Mouse (Mus musculus) heart, adult 9 months (tissue): ENCODE results near the gene Cpt2.

Experiments used
- DNase-seq, 2 experiments: peaks; one replicate each; pipeline ENCODE4 v3.0.0; 2022; ENCODE audit warnings: low spot score in 2 of 2

Gene Cpt2

DNA sequence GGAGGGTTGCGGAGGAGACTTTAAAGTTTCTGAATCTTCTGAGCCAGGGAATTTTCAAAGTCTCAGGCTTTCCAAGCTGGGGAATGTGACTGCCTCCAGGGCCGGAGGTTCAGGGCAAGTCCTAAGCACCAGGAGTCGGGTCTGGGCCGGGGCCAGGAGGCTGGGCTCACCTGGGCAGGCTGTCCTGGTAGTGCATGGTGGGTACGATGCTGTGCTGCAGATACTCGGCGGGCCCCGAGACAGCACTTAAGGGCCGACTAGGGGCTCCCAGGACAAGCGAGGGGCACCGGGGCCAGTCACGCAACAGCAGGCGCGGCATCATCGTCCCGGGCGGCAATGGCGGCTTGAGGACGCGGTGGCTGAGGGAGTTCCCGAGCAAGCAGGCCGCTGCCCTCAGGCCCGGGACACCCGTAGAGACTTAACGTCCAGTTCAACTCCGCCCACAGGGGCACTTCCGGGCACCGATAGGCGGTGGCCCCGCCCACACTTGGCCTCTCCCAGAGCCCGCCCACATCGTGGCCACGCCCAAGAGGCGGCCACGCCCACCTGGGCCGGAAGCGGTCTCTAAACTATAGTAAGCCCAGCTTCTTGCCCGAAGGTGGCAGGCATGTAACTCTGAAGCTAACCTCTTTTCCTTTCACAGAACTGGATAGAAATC is at the start of gene Cpt2:
Cpt2 (minus strand) TSS at position 466 of the 658 bp plus-strand sequence.
- peak; percentile 94 to 97 for DNase-seq

- DNase-seq: no peak
Measured at GRCm38 (mm10) chr4:107971162-107971561, 47.8 kb upstream of the Cpt2 start.

GRCm38 (mm10) chr4:107969781-107970180 is 46.4 kb upstream of the Cpt2 start:
- peak in 1 of 2 experiments; percentile 48 for DNase-seq

GRCm38 (mm10) chr4:107967966-107968682 is 44.7 kb upstream of the Cpt2 start, which contains the start of gene Slc1a7:
TSS of gene Slc1a7 (plus strand) at chr4:107968332.
- no peak for DNase-seq

DNA sequence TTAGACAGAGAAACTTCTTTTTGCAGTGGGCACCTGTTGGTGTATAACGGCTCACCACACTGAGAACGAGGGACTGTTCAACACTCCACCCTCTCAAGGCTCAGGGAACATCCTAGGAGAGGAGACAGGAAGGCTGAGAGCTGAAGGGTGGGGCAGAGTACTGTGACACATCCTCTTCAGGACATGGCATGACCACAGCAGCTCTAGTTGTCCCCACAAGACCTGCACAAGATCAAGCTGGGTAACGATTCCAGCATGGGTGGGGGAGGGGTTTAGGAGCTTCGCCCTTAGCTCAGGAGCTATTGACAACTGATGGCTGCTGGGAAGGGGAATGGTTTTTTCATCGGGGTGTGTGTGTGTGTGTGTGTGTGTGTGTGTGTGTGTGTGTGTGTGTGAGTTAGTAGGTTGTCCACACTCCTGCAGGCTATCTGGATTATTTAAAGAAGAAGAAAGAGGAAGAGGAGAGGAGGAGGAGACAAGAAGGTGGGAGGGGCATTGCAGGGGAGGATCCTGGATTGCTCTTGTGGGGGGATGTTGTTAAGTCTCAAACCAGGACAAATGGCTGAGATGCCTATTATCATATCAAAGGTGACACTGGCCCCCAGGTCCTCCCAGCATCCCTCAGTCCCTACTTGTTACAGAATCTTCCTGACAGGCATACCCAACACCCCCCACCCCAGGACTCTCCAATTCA is 43.2 kb upstream of the Cpt2 start:
- DNase-seq: no peak

GRCm38 (mm10) chr4:107962792-107963191 is 39.4 kb upstream of the Cpt2 start:
- no peak for DNase-seq

DNA sequence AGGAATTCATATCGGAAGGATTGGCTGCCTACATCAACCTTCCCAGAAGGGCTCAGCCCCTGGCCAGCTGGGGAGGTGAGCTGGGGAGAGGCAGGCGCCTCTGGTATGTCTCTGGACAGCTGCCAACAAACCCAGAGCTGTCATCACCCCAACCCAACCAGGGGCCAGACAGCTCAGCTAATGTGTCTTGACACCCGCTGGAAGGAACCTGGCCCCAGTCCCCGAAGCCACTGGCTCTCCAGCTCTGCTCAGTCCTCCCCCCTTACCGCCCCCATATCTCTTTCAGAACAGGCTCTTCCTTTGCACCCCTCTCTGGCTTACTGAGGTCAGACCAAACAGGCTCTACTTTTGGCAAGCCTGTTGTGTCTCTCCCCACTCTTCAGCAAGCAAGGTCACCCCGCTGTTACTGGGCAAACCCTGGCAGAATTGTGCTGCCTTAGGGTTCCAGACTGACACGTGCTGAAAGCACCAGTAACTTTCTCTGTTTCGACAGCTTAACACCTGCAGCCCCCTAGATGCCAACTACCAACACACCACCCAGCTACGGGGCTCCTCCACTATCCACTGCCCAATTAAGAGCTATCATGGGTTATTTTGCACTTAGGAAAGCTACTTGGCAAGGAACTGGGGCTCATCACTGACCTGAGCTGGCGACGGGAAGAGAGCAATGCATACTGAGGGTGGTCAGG is 38.8 kb upstream of the Cpt2 start:
- DNase-seq: peak; percentile 88 to 90

DNA sequence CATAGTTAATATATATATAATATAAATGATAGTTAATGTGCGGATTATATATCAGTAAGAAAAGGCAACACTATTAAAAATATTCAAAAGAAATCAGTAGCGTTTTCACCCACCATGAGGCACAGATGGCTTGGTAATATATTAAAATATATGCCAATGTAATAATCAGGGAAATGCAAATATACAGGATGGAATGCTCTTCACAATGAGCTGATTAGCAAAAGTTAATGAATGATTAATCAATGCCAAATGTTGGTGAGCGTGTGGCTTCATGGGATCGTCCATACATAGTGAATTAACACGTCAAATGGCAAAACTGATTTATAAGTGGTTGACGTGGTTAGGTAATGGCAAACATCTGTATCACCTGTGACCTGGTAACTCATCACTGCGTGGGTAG is 35.1 kb upstream of the Cpt2 start:
- DNase-seq: no peak

DNA sequence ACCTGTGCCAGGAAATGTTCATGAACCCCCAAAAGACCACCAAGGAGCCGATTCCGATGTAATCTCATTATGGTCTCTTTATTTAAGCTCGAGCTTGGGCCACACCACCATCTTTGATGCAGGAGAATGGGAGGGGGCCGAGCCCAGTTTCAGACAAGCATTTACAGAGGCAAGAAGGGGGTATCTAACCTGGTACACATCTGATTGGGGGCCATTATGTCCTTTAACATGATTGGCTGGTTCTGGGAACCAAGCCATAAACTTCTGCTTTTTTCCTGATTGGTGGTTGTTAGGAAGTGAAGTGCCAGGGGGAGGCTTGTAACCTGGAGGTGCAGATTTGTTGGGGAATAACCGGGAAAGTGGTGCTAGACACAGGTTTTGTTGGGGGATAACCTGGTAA is 32.3 kb upstream of the Cpt2 start:
- DNase-seq: no peak

DNA sequence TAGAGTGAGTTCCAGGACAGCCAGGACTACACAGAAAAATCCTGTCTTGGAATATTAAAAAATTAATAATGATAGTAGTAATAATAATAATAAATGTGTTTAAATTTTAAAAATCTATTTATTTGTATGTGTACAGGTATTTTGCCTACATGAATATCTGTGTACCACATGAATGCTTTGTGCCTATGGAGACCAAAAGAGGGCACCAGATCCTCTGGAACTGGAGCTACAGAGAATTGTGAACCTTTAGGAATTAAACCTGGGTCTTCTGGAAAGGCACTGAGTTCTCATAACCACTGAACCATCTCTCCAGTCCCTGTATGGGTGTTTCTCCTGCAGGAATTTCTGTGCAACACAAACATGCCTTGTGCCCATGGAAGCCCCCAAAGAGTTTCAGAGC is 29.4 kb upstream of the Cpt2 start:
- DNase-seq: no peak

DNA sequence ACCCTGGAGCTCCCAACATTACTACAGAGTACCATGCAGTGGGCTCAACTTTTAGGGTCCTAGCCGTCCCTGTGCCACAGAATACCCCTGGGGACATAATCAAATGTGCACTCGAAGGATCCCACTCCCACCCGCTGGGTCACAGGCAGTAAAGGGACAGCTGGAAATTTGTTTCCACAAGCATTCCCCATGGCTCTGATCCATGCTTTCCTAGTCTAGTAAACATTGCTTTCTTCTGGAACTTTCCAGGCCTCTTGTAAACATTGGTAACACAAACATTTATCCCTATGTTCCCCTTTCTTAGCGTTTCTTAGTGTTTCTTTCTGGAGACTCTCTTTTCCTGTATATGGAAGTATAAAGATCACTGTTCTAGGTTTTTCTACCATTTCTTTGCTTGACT is 26.5 kb upstream of the Cpt2 start:
- no peak for DNase-seq

DNA sequence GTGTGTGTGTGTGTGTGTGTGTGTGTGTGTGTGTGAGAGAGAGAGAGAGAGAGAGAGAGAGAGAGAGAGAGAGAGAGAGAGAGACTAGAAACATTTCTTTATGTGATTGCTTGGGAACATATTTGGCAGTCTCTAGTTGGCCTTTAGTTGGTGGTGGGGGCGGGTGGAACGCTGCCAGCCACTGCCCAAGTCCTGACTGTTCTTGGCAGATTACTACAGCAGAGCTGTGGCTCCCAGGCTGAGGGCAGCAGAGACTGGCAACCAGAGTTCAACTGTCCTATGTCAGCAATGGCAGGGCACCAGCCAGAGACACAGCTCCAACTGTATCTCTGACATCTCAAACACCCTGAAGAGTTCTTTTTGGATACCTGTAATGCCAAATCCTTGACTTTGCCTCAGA is 20.7 kb upstream of the Cpt2 start:
- no peak for DNase-seq

DNA sequence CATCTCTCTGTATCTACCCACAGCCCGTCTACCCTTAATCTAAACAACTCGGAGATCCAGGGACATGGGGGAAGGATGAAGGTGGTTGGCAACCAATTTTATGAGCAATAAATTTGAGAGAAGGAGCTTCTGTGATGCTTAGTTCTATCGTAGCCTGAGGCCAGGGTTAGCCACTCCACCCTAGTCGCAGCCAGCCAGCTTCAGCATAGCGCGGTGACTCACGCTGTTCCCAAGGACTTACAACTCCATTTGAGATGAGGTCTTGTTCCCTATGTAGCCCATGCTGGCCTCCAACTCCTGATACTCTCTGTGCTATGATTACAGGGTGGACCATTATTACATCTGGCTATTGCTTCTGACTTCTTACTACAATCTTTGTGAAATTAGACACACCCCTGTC is 19.3 kb upstream of the Cpt2 start:
- DNase-seq: no peak

GRCm38 (mm10) chr4:107938124-107938523 is 14.7 kb upstream of the Cpt2 start:
- DNase-seq: no peak

- DNase-seq: peak in 1 of 2 experiments; percentile 76
Measured at GRCm38 (mm10) chr4:107937338-107937737, 13.9 kb upstream of the Cpt2 start.

GRCm38 (mm10) chr4:107935254-107935653 is 11.8 kb upstream of the Cpt2 start:
- no peak for DNase-seq

DNA sequence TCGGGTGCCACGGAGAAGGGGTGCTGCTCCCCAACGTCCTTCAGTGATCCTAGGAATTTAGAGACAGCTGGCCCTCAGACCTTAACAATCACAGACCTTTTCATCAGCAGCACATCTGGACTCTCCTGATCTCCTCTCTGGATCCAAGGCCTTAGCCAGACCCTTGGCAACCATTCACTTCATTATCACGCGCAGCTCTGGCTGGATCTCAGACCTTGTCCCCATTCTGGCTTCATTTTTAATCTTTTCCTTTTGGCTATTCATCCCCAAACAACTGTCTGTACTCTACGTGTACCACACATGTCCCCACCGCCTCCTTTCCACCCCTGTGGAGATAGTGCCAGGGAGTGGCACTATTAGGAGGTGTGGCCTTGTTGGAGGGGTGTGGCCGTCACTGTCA is 9.8 kb upstream of the Cpt2 start:
- peak in 1 of 2 experiments; percentile 45 for DNase-seq

GRCm38 (mm10) chr4:107931453-107931852 is 8.0 kb upstream of the Cpt2 start:
- DNase-seq: no peak

DNA sequence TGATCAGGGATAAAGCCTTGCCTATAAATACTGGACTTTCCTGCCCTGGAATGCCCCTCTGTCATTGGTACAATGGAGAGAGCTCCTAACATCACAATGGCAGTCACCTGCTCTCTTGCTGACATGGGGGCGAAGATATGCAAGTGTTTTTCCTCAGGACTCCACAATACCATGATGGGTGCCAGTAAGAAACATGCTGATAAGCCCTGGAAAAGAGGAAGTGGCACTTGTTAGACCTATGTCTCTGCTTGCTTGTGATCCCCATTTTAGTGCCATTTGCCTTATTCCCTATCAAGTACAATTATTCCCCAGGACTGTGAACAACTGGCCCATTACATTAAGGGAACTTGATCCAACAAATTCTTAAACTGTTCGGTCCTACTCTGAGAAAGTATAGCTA is 5.3 kb upstream of the Cpt2 start:
- no peak for DNase-seq

DNA sequence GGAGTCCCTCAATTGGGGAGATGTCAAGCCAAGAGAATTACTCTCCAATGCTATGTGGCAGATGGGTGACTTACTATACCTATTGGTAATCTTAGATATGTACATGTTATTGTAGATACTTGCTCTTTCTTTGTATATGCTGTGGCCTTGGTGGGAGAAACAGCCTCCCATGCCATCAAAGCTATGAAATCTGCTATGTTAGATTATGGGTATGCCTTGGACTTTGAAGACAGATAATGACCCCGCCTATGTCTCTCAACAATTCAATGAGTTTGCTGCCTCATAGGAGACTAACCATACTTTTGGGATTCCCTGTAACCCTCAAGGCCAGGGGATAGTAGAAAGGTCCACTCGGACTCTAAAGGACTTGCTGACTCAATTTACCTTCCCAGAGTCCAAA is 4.9 kb upstream of the Cpt2 start:
- DNase-seq: no peak

DNA sequence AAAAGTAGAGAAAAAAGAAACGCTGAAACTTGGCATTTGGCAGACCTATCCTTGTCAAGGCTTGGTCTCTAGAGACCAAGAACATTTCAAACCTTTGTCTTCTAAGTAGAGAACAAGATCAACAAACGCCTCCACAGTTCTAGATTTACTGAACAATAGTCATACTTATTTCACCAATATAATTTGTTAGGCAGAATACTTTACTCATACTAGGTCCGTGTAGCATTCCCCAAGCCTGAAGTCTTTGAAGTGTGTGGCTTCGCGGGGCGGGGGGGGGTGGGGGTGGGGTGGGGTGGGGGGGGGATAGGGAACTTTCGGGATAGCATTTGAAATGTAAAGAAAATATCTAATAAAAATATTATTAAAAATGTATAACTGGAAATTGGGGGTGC is 389 bp upstream of the Cpt2 start:
- no peak for DNase-seq

DNA sequence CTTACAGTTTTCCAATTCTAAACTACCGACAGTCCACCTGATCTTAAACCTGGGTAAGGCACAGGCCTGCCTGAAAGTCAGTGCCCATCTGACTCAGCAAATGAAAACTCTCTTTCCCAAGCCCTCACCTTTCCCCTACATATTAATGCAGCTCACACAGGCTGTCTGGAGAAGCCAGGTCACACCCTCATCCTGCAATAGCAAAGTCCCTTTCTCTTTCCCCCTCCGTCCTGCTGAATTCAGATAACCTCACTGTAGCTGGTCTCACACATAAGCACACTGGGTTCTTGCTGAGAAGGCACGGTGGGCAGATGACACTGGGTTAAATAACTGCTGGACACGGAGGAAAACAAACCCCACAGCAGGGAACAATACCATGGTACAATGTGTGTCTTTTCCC is 1.5 kb downstream of the Cpt2 start:
- peak; percentile 64 to 68 for DNase-seq
